Mouse (Mus musculus) A20 (cell line): ENCODE data around the gene Cited2.
A peak's percentile ranks its signal among the peaks of the same experiment; 100 is the strongest.

ENCODE experiments used
- DNase-seq: peaks from one replicate; pipeline ENCODE4 v3.0.0-alpha.2; 2011; ENCODE audit warnings: low read depth, low spot score

Cited2 gene

DNA sequence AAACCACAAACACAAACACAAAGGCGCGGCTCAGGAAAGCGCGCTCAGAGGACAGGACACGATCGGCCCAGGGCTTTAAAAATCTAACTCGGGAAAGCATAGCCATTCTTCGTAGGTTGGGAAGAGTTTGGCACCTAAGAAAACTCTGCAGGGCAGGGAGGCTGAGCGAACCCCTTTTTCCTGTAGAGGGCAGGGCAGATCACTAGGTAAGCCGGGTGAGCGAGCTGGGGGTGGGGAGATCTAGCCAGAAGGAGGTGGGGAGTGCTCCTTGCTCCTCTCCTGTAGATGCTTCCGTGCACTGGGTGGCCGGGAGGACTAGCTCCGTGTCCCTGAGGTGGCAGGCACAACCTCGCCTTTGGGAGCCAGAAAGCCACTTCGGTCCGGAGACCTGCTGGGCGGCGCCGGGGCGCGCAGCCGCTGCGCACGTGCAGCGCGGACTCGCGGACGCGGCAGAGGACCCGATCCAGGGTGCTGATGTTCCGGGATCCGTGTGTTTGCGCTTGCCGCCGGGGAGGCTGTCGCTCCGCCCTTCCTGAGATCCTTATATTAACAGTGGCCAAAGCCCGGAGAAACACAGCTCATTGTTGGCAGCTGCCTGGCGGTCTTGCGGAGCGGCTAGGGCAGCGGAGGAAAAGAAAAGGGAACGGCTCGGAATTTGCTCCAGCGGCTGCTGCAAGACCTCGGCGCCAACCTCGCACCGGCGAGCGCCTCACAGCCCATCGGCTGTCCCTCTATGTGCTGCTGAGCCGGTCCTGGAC, at the start of gene Cited2:
Gene Cited2 (plus strand): TSS at position 566 of the 758 bp plus-strand sequence.
- DNase-seq, result peak; percentile 98

DNA sequence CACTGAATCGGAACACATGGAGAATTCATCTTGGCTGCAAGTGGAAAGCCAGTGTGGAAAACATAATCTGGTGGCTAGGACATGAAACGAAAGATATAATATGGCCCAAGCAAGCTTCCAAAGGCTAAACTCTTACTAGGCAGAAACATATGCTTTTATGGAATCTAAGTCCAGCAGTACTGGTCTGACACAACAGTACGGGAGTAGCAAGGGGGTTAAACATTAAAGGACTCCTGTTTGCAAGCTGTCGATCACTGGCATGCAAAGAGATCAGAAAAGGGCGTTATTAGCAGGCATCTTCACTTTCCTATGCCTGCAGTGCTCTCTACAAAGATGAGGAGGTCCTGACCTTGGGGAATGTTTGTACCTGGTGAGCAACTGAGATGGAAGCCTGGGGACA, 48.6 kb upstream of the Cited2 start:
- DNase-seq, result no peak

DNA sequence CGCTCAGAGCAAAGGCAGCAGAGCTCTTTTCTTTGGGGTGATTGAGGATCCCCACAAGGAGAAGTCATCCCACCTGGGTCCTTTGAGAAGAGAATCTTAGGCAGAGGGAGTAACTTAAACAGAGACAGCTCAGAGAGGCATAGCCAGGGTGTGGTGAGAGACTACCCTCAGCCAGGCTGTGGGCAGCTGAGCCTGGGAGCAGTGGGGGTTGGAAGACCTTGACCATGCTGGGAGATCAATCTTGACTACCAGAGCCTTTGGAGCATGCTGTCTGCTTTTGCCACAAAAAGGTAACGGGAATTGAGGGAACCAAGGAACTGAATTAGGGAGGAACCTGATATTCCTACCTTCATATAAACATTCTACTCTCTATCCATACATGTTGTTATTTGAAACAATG, 48.1 kb upstream of the Cited2 start:
- DNase-seq, result no peak

DNA sequence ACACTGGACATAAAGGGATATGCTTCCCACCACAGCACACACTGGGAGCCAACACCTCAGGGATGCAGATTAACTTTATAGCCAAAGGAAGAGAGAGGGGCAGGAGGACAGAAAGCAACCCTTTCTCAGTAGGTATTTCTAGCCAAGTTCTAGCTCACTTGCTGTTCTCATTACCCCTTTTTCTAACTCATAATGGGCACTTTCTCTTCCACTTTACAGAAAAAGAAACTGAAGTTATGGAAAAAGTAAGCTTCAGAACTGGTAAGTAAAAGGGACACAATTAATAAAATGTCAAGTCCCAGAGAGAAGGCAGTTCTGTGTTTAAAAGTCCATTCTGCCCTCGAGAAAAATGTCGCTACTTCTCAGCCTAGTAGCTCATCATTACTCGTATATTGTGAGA, 46.6 kb upstream of the Cited2 start:
- peak; percentile 57 for DNase-seq

DNA sequence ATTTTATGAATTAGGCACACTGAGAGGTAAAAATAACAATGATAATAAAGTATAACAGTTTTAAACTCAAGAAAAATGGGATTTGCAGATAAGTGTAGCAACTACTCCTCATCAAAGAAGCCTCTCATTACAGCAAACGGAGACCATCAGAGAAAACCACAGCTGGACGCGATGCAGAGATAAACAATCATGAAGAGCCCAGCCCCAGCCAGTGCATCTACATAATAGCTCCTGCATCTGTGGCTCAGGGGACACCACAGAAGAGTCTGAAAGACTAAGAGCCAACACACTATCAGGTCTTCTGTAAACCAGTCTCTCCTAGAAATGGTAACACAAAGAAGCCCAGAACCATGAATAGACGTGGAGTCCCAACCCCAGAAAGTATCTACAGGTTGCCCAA, 45.7 kb upstream of the Cited2 start:
- DNase-seq, result no peak

DNA sequence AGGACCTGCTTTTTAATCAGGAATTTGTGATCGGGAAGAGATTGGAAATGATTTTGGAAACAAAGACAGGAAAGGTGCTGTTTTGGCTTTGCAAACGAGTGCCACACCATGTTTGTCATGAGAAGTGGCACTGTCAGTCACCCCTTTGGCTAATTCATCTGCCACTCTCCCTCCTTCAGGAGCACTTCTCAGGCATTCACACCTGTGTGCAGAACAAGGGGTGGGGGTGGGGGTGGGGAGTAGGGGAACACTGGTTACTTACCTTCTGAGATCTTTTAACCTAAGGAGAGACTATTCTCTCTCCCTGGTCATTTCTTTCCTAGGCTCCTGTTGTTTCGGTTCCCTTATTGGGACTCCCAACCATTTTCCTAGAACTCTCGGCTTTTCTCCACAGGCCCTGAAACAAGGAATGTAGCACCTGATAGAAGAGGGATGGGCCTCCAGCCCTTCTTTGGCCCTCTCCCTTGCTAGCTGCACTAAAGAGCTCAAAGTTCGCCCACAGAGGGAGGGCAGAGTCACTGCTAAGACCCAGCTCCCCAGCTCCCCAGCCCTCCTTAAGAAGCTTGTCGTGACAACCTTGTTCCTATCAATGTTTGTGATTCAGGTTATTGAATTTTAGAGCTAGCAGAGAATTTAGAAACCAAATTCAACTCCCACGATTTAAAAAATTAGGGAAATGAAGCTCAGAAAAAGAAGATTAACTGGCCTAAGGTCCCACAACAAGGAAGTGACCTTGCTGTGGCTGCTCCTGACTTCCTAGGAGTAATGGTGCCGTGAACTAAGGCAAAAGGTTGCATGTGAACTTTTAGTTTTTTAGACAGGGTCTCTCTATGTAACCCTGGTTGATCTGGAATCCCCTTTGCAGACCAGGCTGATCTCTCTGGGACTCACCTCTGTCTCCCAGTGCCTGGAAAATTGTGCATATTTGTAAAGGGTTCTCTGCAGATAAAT, 42.3 kb upstream of the Cited2 start:
- DNase-seq, result no peak

DNA sequence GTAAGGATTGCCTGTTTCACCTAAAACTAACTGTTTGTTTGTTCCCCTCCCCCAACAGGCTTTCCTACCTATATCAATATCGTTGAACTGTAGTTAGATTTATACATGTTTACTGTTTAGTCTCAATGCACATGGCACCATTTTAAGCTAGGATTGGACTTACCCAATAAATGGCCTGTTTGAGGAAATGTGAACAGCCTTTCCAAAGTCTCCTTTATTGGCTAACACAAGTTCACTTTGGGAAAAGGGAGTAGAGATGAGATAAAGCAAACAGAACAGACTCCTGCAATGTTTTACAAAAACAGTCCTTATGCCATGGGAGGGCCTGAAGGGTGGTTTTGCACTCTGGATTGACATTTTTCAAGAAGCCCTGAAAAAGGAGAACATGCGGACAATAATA, 41.6 kb upstream of the Cited2 start:
- no peak for DNase-seq

DNA sequence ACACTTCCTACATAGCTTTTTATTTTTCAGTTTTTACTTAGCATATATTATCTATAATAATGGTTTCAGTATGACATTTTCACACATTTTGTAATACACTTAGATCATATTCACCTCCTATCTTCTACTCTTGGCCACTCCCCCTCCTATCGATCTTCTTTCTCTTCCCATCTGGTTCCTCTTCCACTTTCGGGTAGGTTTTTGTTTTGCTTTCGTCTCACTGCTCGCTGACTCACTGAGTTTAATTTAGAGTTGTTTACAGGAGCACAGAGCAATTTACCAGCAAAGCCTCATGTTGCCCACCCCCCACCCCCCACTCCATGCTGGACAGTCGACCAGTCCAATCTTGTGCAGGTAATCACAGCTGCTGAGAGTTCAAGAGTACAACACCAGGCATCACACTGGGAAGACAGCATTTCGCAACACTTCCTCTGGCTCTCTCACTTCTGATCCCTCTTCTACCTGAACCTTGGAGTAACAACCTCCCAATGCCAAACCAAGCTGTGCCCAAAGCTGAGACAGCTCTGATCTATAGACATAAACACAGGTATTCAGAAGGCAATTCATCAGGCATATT, 39.1 kb upstream of the Cited2 start:
- peak; percentile 87 for DNase-seq

DNA sequence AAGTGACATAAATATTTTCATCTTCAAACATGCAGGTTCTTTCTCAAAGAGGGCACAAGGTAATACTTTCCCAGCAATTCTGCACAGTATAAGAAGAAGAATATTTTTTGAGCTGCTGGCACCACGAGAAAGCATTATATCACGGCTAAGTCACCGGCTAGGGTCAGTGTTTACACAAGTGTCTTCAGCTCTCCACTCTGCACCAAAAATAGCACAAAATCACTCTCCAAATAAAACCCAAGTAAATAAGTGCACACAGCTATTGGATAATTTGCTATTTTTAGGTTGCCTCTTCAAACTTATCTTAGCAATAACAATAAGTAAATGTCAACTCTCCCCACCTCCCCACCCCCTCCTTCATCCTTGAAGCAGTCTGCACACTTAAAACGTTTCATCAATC, 33.2 kb upstream of the Cited2 start:
- DNase-seq, result no peak

DNA sequence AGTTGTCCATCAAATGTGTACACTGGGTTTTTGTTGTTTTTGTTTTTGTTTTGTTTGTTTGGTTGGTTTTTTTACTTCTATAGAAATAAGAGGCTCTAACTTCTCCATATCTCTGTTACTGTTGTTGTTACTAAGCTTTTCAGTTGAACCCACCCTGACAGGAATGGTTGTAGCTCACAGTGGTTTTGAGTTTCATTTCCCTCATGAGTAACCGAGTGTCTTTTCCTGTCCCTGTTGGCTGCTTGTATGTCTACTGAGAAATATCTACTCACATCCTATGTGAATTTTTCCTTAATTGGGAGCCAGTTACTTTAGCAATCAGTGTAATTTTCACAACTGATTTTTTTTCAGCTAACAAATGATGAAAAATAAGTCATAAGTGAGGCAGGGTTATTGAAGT, 31.3 kb upstream of the Cited2 start:
- DNase-seq, result peak; percentile 65

DNA sequence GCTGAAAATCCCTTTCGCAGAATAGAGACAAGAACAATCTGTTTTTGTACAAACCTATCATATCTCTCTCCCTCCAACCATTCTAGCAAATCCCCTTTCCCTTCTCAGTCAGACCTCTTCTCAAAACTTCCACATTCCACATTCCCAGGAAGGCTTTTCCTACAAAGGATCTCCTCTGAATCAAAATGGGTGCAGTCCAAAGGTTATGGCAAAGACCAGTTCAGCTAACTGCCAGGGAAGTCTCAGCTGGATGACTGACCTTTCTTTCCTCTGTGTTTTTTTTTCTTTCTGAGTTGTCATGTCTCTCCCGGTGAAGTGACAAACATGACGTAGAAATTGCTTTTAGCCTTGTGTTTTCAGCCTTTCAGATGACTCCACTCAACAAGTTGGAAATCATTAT, 27.2 kb upstream of the Cited2 start:
- DNase-seq, result no peak

DNA sequence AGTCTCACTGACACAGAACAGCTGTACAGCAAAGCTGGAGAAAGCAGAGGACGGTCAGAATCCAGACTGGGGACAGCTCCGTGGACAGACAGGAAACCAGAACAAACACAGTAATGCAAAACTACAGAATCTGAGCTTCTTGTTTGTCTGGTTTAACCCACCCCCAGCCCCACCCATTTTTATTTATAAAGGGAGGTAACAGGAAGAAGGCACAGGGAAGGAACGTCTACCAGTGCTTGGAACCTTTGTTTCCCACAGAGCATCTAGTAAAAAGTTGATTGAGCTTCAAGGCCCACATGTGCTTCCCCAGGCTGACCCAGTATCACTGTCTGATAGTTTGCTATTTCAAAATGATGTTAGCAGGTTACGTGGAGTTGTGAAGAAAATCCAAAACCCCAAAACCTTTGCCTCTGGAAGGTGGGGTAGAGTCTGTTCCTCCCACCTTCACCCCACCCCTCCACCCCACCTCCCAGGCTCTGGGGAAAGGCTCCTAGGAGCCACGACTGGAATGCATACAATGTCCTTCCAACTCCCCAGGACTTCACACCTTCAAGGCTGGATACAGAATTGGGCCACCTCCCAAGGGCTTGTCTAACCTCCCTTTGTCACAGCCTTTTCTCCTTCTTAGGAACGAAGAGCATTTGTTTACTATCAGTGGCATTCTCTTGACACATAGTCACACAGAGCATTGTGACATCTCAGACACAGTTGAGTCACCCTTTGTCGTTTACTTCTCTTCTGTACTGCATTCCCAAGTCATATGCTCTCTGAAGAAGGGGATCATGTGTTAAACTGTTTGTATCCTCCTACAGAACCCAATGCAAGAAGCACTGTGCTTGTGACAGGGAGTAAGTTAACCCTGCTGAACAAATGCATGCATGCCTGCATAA, 25.4 kb upstream of the Cited2 start:
- DNase-seq, result no peak

DNA sequence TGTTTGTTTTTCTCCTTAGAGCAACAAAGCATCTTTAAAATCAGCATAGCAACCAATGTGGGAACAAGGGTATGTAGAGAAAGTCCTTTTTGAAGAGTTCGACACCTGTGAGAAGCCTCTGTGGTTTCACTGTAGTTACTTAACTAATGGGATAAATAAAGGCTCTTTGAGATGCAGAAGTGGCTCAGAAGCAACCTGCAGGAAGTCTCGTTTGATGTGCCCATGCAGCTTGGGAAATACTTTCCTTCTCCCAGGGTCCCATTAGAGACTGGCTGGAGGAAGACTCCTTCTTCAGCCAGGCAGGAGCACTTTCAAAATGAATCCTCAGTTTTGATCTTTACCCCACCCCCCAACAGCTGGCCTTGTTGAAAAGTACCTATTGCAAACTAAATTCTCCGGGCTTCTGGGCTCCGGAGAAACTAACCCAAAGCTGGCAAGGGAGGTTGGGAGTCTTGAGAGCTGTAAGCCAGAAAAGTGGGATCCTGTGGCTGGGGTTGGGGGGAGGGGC, 17.5 kb upstream of the Cited2 start:
- peak; percentile 47 for DNase-seq

DNA sequence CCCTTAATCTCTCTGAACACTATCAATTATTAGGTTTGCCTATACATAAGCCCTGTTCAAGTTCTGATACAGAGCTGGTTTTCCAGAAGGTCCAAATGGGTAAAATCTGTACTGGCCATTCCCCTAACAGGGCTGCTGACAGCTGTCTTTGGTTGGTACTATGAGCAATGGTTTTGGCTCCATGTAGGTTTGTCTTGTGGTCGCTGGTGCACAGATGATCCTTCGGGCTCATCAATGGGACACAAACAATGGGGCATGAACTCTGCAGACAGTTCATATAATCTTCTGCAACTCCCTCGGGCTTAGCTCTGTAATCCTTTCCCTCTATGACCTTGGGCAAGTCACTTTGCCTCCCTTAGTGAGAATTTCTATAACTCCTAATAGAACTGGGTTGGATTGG, 12.3 kb upstream of the Cited2 start:
- no peak for DNase-seq

DNA sequence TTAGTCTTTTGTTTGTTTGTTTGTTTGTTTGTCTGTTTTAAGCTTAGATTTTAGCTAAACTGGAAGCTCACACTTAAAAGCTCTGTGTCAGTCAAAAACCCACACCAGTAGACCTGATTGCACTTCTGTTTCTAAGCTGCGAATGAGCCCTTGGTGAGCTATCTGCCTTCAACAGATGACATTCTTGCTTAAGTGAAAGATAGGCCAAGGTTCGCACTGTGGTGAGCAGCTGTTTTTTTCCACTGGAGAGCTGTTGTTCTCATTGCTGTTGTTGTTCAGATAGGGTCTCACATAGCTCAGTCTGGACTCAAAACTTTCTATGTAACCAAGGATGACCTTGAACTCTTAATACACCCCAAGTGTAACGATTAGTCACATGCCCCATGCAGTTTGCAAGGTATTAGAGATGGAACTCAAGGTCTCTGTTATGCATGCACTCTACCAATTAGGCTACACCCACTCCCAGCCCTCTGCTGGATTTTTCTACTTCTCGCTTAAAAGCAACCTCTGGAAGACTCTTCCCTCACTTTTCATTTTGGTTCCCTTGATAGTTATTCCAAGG, 3.9 kb upstream of the Cited2 start:
- DNase-seq, result no peak

DNA sequence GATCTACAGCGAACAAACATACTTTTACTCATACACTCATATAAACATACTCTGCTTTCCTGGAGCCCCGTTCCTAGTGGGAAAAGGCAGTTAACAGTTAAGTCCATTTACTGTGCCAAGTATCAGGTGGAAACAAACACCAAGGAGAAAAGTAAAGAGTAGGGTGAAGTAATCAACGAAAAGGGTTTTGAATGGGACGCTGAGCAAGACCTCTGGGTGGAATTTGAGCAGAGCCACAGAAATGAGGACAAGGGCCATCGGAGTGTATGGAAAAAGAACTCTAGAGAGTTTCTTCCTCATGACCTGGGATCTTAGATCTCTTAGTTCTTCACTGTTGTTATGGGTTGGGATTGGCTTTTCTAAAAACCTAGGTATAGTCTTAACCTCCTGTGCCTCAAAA, 3.4 kb upstream of the Cited2 start:
- no peak for DNase-seq

DNA sequence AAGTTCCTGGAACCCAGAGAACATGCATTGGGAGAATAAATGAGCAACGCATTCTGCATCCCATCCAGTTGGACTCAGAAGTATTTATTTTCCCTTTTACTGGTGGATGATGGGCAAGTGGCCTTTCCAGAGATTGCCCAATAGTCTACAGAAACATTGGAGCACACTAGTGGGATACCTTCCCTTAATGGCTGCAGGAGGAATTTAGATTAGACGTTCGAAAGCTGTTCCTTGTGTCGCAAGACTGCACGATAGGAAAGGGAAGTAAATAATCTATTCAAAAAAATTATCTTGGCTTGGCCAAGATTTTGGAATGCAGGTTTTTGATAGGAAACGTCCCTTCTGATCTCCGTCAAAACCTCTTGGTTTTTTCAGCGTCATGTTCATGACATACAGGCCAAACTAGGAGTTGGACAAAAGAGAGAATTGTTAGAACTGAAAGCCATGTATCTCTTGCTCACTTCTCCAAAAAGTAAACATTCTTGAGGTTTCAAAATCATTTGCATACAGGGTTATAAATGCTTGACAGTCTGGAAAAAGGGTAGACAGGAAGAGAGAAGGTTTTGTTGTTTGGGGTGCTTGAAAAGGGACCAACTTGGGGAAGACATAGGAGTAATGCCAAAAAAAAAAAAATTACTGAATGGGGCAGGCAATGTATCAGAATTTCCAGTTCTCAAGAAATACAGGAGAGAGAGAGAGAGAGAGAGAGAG, 2.0 kb upstream of the Cited2 start:
- DNase-seq, result no peak

DNA sequence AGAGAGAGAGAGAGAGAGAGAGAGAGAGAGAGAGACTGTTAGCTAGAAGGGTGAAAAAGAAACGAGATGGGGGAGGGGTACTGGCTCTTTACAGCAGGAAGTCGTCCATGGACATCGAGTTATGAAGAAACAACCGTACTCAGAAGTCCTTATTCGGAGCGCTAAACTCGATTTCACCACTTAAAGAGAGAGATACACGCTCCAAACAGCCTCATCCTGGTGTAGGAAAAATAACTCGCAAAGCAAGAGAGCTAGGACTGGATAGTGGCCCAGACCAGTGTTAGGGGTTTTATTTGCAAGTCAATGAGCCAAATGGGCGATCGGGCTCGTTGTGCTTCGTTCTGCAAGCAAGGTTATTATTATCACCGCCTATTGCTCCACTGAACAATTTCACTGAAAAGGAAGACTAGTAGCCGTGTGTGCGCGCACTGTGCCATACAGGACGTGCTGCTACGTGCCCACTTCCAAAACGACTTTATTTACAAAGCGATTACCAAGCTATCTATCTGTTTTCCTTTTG, 1.4 kb upstream of the Cited2 start:
- peak; percentile 89 for DNase-seq

DNA sequence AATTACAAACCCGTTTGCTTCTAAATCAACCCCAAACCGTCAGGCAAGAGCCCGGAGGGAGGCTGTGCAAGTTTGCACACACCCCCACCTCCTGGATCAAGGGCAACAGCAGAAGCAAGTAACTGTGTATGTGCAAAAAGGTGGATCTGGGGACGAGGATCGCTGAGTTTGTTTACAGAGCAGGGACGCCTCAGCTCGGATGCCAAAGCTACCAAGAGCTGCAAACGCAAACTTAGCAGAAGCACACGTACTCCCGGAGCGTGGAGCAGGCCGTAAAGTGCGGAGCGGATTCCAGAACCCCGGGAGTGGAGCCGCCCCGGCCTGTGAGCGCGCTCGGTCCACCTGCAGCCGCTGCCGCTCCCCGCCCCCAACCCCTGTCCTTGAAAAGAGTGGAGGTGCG, 860 bp upstream of the Cited2 start:
- peak; percentile 97 for DNase-seq

DNA sequence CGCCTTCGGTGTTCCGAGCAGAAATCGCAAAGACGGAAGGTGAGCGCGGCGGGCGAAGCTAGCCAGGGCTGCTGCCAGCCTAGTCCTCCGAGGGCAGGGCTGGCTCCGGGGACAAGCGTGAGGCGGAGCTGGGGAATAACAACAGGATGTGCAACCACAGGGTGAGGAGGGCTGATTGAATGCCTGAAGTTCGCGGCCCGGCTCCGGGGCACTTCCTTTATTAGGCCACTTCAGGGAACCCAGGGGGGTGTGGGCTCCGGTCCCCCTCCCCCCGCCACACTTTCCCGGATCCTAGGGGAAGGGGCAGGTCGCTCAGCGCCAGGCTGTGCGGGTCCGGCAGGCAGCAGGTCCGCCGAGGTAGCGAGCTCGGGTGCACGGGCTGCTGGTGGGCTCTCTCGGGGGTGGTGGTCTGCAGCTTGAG, 413 bp downstream of the Cited2 start:
- no peak for DNase-seq
